Mouse (Mus musculus): ENCODE results near the gene Oas1a. TPM values are rescaled to one million over a fixed set of nuclear protein-coding genes. Genes with fewer than 3 reads are reported as not detected.

Oas1a gene
- polyA plus RNA-seq, 1 experiment from 2014 or later = 0.58 TPM

- no peaks in the 10 kb centered on the region for H3K27me3 ChIP-seq (ENCODE audit: low read depth, poor library complexity, severe bottlenecking)
- DNase-seq (ENCODE audit: low spot score) = peak; percentile 40
- no peak overlapping the region for H3K27ac ChIP-seq
- no peaks in the 10 kb centered on the region for H3K4me1 ChIP-seq
- WGBS = 65% methylated on average over 3 of the region's 3 CpGs
- no peaks in the 10 kb centered on the region for H3K36me3 ChIP-seq
- H3K4me3 ChIP-seq = no peak overlapping the region
- 0 out of 2 replicates have a peak, but pooled peaks cover 1% of the 10 kb centered on the region for H3K9me3 ChIP-seq (replicated peaks)
These were observed 57.7 kb downstream of the Oas1a start for GRCm38 (mm10) chr5:120849601-120850136.

GRCm38 (mm10) chr5:120847067-120847466, 60.3 kb downstream of the Oas1a start, which contains the start of gene Oas1f:
Oas1f (plus strand) TSS chr5:120847367.
- H3K9me3 ChIP-seq (replicated peaks) = no peaks in the 10 kb centered on the region
- H3K27me3 ChIP-seq (ENCODE audit: low read depth, poor library complexity, severe bottlenecking) = no peaks in the 10 kb centered on the region
- WGBS = 86% methylated on average over 4 of the region's 4 CpGs
- no peak within 1 kb of the TSS for H3K4me3 ChIP-seq
- no peak for DNase-seq (ENCODE audit: low spot score)
- no peaks in the 10 kb centered on the region for H3K36me3 ChIP-seq
- no peak within 1 kb of the TSS for H3K27ac ChIP-seq
- H3K4me1 ChIP-seq = no peaks in the 10 kb centered on the region

Small RNA genes lying within 50 kb of the gene (microRNA-seq; reads per million reads assigned to microRNA genes)
- gene Gm22907 = not detected

Other genes starting within 250 kb of the Oas1a start
- gene Dtx1, start 195.6 kb downstream of the Oas1a start, polyA plus RNA-seq (2016; fragmentation: Nextera tagmentation; extraction: Ambion mirVana) = 0.84 and 1.7 TPM in 2 replicates
- not detected in 2 replicates for gene Oas2, start 157.7 kb downstream of the Oas1a start, polyA plus RNA-seq (2016; fragmentation: Nextera tagmentation; extraction: Ambion mirVana)
- 0.14 TPM in 1 of 2 replicates, not detected in the other for gene Oas3, start 129.9 kb downstream of the Oas1a start, polyA plus RNA-seq (2016; fragmentation: Nextera tagmentation; extraction: Ambion mirVana)
- gene Oas1e, start 112.0 kb downstream of the Oas1a start, polyA plus RNA-seq (2016; fragmentation: Nextera tagmentation; extraction: Ambion mirVana) = not detected in 2 replicates
- gene Oas1c, start 95.0 kb downstream of the Oas1a start, polyA plus RNA-seq (2016; fragmentation: Nextera tagmentation; extraction: Ambion mirVana) = 0.23 and 0.43 TPM in 2 replicates
- not detected in 2 replicates for gene Oas1f, start 60.2 kb downstream of the Oas1a start, polyA plus RNA-seq (2016; fragmentation: Nextera tagmentation; extraction: Ambion mirVana)
- not detected in 2 replicates for gene Oas1h, start 46.1 kb downstream of the Oas1a start, polyA plus RNA-seq (2016; fragmentation: Nextera tagmentation; extraction: Ambion mirVana)
- 0.19 TPM in 1 of 2 replicates, not detected in the other for gene Oas1g, start 19.9 kb downstream of the Oas1a start, polyA plus RNA-seq (2016; fragmentation: Nextera tagmentation; extraction: Ambion mirVana)
- not detected in 2 replicates for gene Oas1d, start 7.0 kb upstream of the Oas1a start, polyA plus RNA-seq (2016; fragmentation: Nextera tagmentation; extraction: Ambion mirVana)
- not detected in 2 replicates for gene Rph3a, start 102.6 kb upstream of the Oas1a start, polyA plus RNA-seq (2016; fragmentation: Nextera tagmentation; extraction: Ambion mirVana)

Data from limb, embryonic 10.5 days (tissue).